In genomic region chr6:29841461-29841860, GRCm38 (mm10) we compare ENCODE assay signal across 18 mouse cellular contexts.
DNase-seq lines count a peak whose midpoint lies in the region; ATAC-seq and TF ChIP-seq lines count a peak whose summit lies in the region.
"Had no signal": no experiment of that assay in that cellular context is flagged by ENCODE, and none has a peak within 500 bp of the region (broad histone marks: within the 10 kb centered on the region; RNA-seq: fewer than 3 reads in every experiment).

No protein-coding gene starts in this region.

- ATAC-seq in heart, embryonic 12.5 days (ENCODE audit: insufficient number of reproducible peaks, low FRiP score) = no peak
- ATAC-seq: forebrain, postnatal 0 days had no signal

- H3K4me1 ChIP-seq in heart, embryonic 12.5 days (replicated peaks) = peaks cover 3% of the 10 kb centered on the region; the same call in 1 of the 2 replicates
- H3K4me1 ChIP-seq: embryonic facial prominence, embryonic 13.5 days; hindbrain, embryonic 10.5 days had no signal

- H3K4me3 ChIP-seq in heart, embryonic 12.5 days = no peak overlapping the region
- no peak overlapping the region for H3K4me3 ChIP-seq in layer of hippocampus, adult 2 months
- H3K4me3 ChIP-seq: embryonic facial prominence, embryonic 13.5 days; forebrain, embryonic 12.5 days; hindbrain, embryonic 10.5 days had no signal

- H3K9me3 ChIP-seq in heart, embryonic 12.5 days (replicated peaks) = no peaks in the 10 kb centered on the region; the same call in 1 of the 2 replicates
- H3K9me3 ChIP-seq: embryonic facial prominence, embryonic 13.5 days; forebrain, embryonic 12.5 days; hindbrain, embryonic 10.5 days had no signal

- no peak overlapping the region for H3K9ac ChIP-seq in heart, embryonic 12.5 days
- H3K9ac ChIP-seq: embryonic facial prominence, embryonic 13.5 days; forebrain, embryonic 12.5 days; forebrain, postnatal 0 days; hindbrain, embryonic 14.5 days had no signal

- no peaks in the 10 kb centered on the region for H3K27me3 ChIP-seq in heart, embryonic 12.5 days (replicated peaks)
- H3K27me3 ChIP-seq: embryonic facial prominence, embryonic 13.5 days; forebrain, embryonic 12.5 days had no signal

- H3K36me3 ChIP-seq in heart, embryonic 12.5 days = peaks cover 3% of the 10 kb centered on the region; the same call in 1 of the 2 replicates
- H3K36me3 ChIP-seq: forebrain, embryonic 12.5 days; hindbrain, embryonic 10.5 days had no signal

- TF ChIP-seq CTCF in layer of hippocampus, adult 2 months (conservative IDR thresholded peaks at IDR 0.05) = no peak

- H3K4me2 ChIP-seq in heart, embryonic 12.5 days = no peak overlapping the region
- H3K4me2 ChIP-seq: embryonic facial prominence, embryonic 13.5 days; forebrain, embryonic 12.5 days; hindbrain, embryonic 14.5 days had no signal

- 89% methylated on average over 2 of the region's 2 CpGs for WGBS in heart, embryonic 12.5 days

- H3K27ac ChIP-seq in heart, embryonic 12.5 days (ENCODE audit: poor library complexity, severe bottlenecking) = no peak overlapping the region
- H3K27ac ChIP-seq in layer of hippocampus, adult 2 months = peak overlapping the region; percentile 3; the same call in 1 of the 2 replicates
- H3K27ac ChIP-seq: embryonic facial prominence, embryonic 13.5 days; forebrain, embryonic 12.5 days; hindbrain, embryonic 10.5 days; hindbrain, embryonic 14.5 days had no signal

- peak; percentile 17 for DNase-seq in heart, postnatal 4 days
- no peak for DNase-seq in layer of hippocampus, adult 2 months (ENCODE audit: low spot score in 2 of 2)
- DNase-seq in layer of hippocampus, adult 11-12 months (ENCODE audit: low spot score) = no peak
- peak; percentile 25 for DNase-seq in lung, postnatal 10 days
- DNase-seq in lung, postnatal 36 days = no peak
- DNase-seq in adipocyte (ENCODE audit: low spot score) = peak; percentile 90
- no peak for DNase-seq in ovary, postnatal 36 days (ENCODE audit: low spot score)
- DNase-seq: adrenal gland, postnatal 10 days; cerebellum, adult 11-12 months; cerebellum, adult 9-10 months; cerebellum, postnatal 36 days; forebrain, postnatal 0 days; gastrocnemius, postnatal 25 days had no signal

Comparison
In these comparisons a context has a peak if more than half of its experiments do, and no peak if none do; other contexts are left out.
1. DNase-seq: peak in heart, postnatal 4 days (single experiment), lung, postnatal 10 days (single experiment) and adipocyte (single experiment); none in layer of hippocampus, adult 2 months (0 of 2), layer of hippocampus, adult 11-12 months (single experiment), lung, postnatal 36 days (single experiment) and ovary, postnatal 36 days (single experiment).